Mouse (Mus musculus): ENCODE results near the gene Arap1.
A peak's percentile ranks its signal among the peaks of the same experiment; 100 is the strongest.

The Arap1 gene

GRCm38 (mm10) chr7:101347767-101348270 is at the start of gene Arap1:
TSS of gene Arap1 (plus strand) at chr7:101348067.
- peak; percentile 73 for DNase-seq (ENCODE audit: low spot score)

- DNase-seq (ENCODE audit: low spot score): no peak
Observed at GRCm38 (mm10) chr7:101298375-101298774, 49.5 kb upstream of the Arap1 start.

GRCm38 (mm10) chr7:101301361-101301880 is 46.4 kb upstream of the Arap1 start:
- DNase-seq (ENCODE audit: low spot score): peak; percentile 81

- peak; percentile 91 for DNase-seq (ENCODE audit: low spot score)
Observed at GRCm38 (mm10) chr7:101301881-101302456, 45.9 kb upstream of the Arap1 start, which contains the start of gene Atg16l2. TSS of gene Atg16l2 (minus strand) at chr7:101302251.

GRCm38 (mm10) chr7:101302691-101303090 is 45.2 kb upstream of the Arap1 start:
- no peak for DNase-seq (ENCODE audit: low spot score)

- DNase-seq (ENCODE audit: low spot score): no peak
Observed at GRCm38 (mm10) chr7:101306841-101307240, 41.0 kb upstream of the Arap1 start.

GRCm38 (mm10) chr7:101309985-101310326 is 37.9 kb upstream of the Arap1 start:
- DNase-seq (ENCODE audit: low spot score): no peak

GRCm38 (mm10) chr7:101310327-101311028 is 37.4 kb upstream of the Arap1 start:
- DNase-seq (ENCODE audit: low spot score): peak; percentile 99

GRCm38 (mm10) chr7:101311061-101311460 is 36.8 kb upstream of the Arap1 start:
- no peak for DNase-seq (ENCODE audit: low spot score)

- DNase-seq (ENCODE audit: low spot score): no peak
Observed at GRCm38 (mm10) chr7:101313033-101313432, 34.8 kb upstream of the Arap1 start.

- DNase-seq (ENCODE audit: low spot score): no peak
Observed at GRCm38 (mm10) chr7:101314396-101314795, 33.5 kb upstream of the Arap1 start.

- no peak for DNase-seq (ENCODE audit: low spot score)
Observed at GRCm38 (mm10) chr7:101315699-101316098, 32.2 kb upstream of the Arap1 start.

GRCm38 (mm10) chr7:101316591-101317001 is 31.3 kb upstream of the Arap1 start:
- no peak for DNase-seq (ENCODE audit: low spot score)

- DNase-seq (ENCODE audit: low spot score): no peak
Observed at GRCm38 (mm10) chr7:101317014-101317413, 30.9 kb upstream of the Arap1 start, which contains the start of gene Stard10. TSS of gene Stard10 (plus strand) at chr7:101317086.

- no peak for DNase-seq (ENCODE audit: low spot score)
Observed at GRCm38 (mm10) chr7:101318848-101319247, 29.0 kb upstream of the Arap1 start.

- no peak for DNase-seq (ENCODE audit: low spot score)
Observed at GRCm38 (mm10) chr7:101319796-101320195, 28.1 kb upstream of the Arap1 start.

- peak; percentile 31 for DNase-seq (ENCODE audit: low spot score)
Observed at GRCm38 (mm10) chr7:101320399-101321217, 27.3 kb upstream of the Arap1 start.

- peak; percentile 33 for DNase-seq (ENCODE audit: low spot score)
Observed at GRCm38 (mm10) chr7:101321218-101321827, 26.5 kb upstream of the Arap1 start.

GRCm38 (mm10) chr7:101323141-101323594 is 24.7 kb upstream of the Arap1 start:
- no peak for DNase-seq (ENCODE audit: low spot score)

GRCm38 (mm10) chr7:101324142-101324962 is 23.5 kb upstream of the Arap1 start:
- DNase-seq (ENCODE audit: low spot score): no peak

- no peak for DNase-seq (ENCODE audit: low spot score)
Observed at GRCm38 (mm10) chr7:101326006-101326405, 21.9 kb upstream of the Arap1 start.

Data from embryo, embryonic 10 days (tissue).